Mouse (Mus musculus): Measurements from ENCODE around the gene Card19.

GRCm38 (mm10) chr13:49171729-49172128 is 44.1 kb downstream of the Card19 start:
- TF ChIP-seq POLR2A (IDR thresholded peaks at IDR 0.05; ENCODE audit: low read depth, low read length) (no peak), CTCF (IDR thresholded peaks at IDR 0.05; ENCODE audit: extremely low read depth, insufficient read depth, insufficient read length, insufficient replicate concordance) (no peak)
